In the genomic region with DNA sequence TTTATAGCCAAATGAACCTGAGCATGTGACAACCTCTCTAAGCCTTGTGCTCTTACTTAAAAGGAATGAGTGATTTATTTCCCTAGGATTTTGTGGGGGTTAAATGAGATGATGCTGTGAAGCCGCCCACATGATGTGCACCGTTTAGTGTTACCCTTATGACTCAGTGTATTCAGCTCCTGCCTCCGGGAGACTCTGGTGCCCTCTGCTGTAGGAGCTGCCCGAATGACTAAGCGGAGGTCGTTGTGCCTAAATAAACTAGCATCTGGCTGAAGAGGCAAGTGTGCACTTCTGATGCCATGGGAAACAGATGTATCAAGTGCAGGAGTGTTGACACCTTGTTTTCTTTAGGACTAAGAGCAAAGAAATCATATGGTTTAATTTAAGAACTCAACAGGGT, we compare ENCODE assay signal across 11 mouse cellular contexts. TPM values are rescaled to one million over a fixed set of nuclear protein-coding genes. Genes with fewer than 3 reads are reported as not detected.
A peak's percentile ranks its signal among the peaks of the same experiment; 100 is the strongest.
DNase-seq lines count a peak whose midpoint lies in the region; ATAC-seq and TF ChIP-seq lines count a peak whose summit lies in the region.
"Had no signal": no experiment of that assay in that cellular context is flagged by ENCODE, and none has a peak within 500 bp of the region (broad histone marks: within the 10 kb centered on the region; RNA-seq: fewer than 3 reads in every experiment).

No protein-coding gene starts in this region.

- H3K4me3 ChIP-seq in layer of hippocampus, adult 2 months: no peak overlapping the region
- H3K4me3 ChIP-seq in cortical plate, adult 2 months (ENCODE audit: insufficient read depth, low read length): no peak overlapping the region
- no peak overlapping the region for H3K4me3 ChIP-seq in olfactory bulb, adult 2 months (ENCODE audit: insufficient read depth, low read depth, low read length)
- H3K4me3 ChIP-seq: heart, embryonic 13.5 days; limb, embryonic 15.5 days; neural tube, embryonic 13.5 days had no signal

- no peak for TF ChIP-seq POLR2A in cortical plate, adult 2 months (IDR thresholded peaks at IDR 0.05; ENCODE audit: extremely low read depth, insufficient read depth, low read length)
- TF ChIP-seq POLR2A in olfactory bulb, adult 2 months (IDR thresholded peaks at IDR 0.05; ENCODE audit: insufficient read depth, low read depth, low read length): no peak

- 25% methylated on average over 6 of the region's 6 CpGs for WGBS in olfactory bulb, adult 2 months

- peak; percentile 70 for TF ChIP-seq CTCF in layer of hippocampus, adult 2 months (conservative IDR thresholded peaks at IDR 0.05)
- peak; percentile 57 for TF ChIP-seq CTCF in cortical plate, adult 2 months (IDR thresholded peaks at IDR 0.05; ENCODE audit: extremely low read depth, insufficient read depth, low read length)
- 0 out of 2 replicates have a peak, but pooled peaks have one; percentile 28 for TF ChIP-seq CTCF in olfactory bulb, adult 2 months (IDR thresholded peaks at IDR 0.05; ENCODE audit: insufficient read depth, low read depth, low read length)

- no peaks in the 10 kb centered on the region for H3K4me1 ChIP-seq in cortical plate, adult 2 months (ENCODE audit: control insufficient read depth, insufficient read depth, low read length)
- no peaks in the 10 kb centered on the region for H3K4me1 ChIP-seq in olfactory bulb, adult 2 months (ENCODE audit: control insufficient read depth, insufficient read depth, low read length)
- H3K4me1 ChIP-seq: heart, embryonic 13.5 days; limb, embryonic 15.5 days; neural tube, embryonic 13.5 days had no signal

- no peak for ATAC-seq in megakaryocyte, adult 5-6 weeks (ENCODE audit: poor library complexity, severe bottlenecking)

- no peak overlapping the region for H3K27ac ChIP-seq in layer of hippocampus, adult 2 months
- no peak overlapping the region for H3K27ac ChIP-seq in cortical plate, adult 2 months (ENCODE audit: insufficient read depth, low read length)
- H3K27ac ChIP-seq in olfactory bulb, adult 2 months (ENCODE audit: insufficient read depth, low read depth, low read length): 0 out of 2 replicates have a peak overlapping the region, but pooled peaks have one; percentile 33
- H3K27ac ChIP-seq: heart, embryonic 13.5 days; limb, embryonic 15.5 days; neural tube, embryonic 13.5 days had no signal

- no peak for DNase-seq in layer of hippocampus, adult 2 months (ENCODE audit: low spot score in 2 of 2)
- DNase-seq in layer of hippocampus, postnatal 10 days (ENCODE audit: low spot score in 2 of 2): no peak
- DNase-seq in NIH3T3 (ENCODE audit: low read depth): peak; percentile 82
- no peak for DNase-seq in layer of hippocampus, adult 11-12 months (ENCODE audit: low spot score)
- DNase-seq: thymus, adult 2 months had no signal

RNA-seq across cellular contexts. Expression of a gene that starts 18.1 kb away (rescaled TPM):
- 10 to 100 TPM; 83.1 to 94.7 TPM for total RNA-seq in layer of hippocampus, adult 2 months (2021)
- total RNA-seq in layer of hippocampus, postnatal 10 days (2021): 10 to 100 TPM; 52.8 to 88.1 TPM
- polyA plus RNA-seq in cortical plate, adult 2 months (2012; rRNA removed): 79.6 and 87.3 TPM in 2 replicates
- polyA plus RNA-seq in olfactory bulb, adult 2 months (2012; ENCODE audit: insufficient read depth, insufficient read length, low replicate concordance, missing spikeins): not detected in 2 replicates
- 35.2 and 58.3 TPM in 2 replicates for total RNA-seq in megakaryocyte, adult 5-6 weeks (2015)
- total RNA-seq in megakaryocyte, adult 5-6 weeks (2017): 11.5 TPM in 2 replicates

RNA-seq across cellular contexts. Expression of a gene that starts 56.2 kb away (rescaled TPM):
- total RNA-seq in layer of hippocampus, adult 2 months (2021): not detected
- under 1 TPM in 1 of 2 experiments, not detected in 1; 0.31 TPM for total RNA-seq in layer of hippocampus, postnatal 10 days (2021)
- polyA plus RNA-seq in cortical plate, adult 2 months (2012; rRNA removed): 0.06 TPM in 1 of 2 replicates, not detected in the other
- polyA plus RNA-seq in olfactory bulb, adult 2 months (2012; ENCODE audit: insufficient read depth, insufficient read length, low replicate concordance, missing spikeins): not detected in 2 replicates
- not detected in 2 replicates for total RNA-seq in megakaryocyte, adult 5-6 weeks (2015)
- not detected in 2 replicates for total RNA-seq in megakaryocyte, adult 5-6 weeks (2017)
